8 mouse cellular contexts compared by ENCODE assay signal in the genomic region with DNA sequence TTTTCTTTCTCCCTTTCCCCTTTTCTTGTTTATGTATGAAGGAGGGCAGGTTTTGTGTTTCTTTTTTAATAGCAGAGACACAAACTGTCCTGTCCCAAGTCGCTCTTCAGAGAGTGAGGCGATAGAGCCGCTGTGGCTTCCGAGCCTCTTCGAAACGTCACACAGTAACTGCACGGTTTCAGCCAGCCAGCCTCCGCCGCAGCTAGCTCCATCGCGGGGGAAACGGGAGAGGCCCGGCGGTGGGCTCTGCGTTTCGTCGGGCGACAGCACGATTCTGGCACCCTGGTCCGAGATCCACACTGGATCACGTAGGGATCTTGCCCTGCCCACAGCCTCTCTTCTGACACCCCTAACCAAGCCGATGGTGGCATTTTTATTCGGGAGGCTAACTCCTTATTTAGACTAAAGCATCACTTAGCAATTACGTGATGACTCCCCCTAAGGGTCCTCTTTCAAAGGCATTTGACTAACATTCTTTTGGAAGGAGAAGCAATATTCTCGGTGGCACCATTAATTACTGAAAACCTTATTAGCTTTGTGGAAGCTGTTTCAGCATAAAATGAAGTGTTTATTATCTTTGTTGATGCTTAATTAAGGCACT. TPM values are rescaled to one million over a fixed set of nuclear protein-coding genes. Genes with fewer than 3 reads are reported as not detected.
DNase-seq lines count a peak whose midpoint lies in the region; ATAC-seq lines count a peak whose summit lies in the region.

No protein-coding gene starts in this region.

- H3K4me3 ChIP-seq in embryonic facial prominence, embryonic 11.5 days (ENCODE audit: low read depth, low read length): peak overlapping the region; percentile 42
- H3K4me3 ChIP-seq in heart, embryonic 11.5 days (ENCODE audit: low read depth, low read length): peak overlapping the region; percentile 61
- H3K4me3 ChIP-seq in liver, embryonic 16.5 days (ENCODE audit: low read depth, low read length): peak overlapping the region; percentile 85

- H3K4me2 ChIP-seq in embryonic facial prominence, embryonic 11.5 days (ENCODE audit: low read depth, low read length): peak overlapping the region; percentile 52
- peak overlapping the region; percentile 74 for H3K4me2 ChIP-seq in heart, embryonic 11.5 days
- H3K4me2 ChIP-seq in liver, embryonic 16.5 days (ENCODE audit: low read depth, low read length): peak overlapping the region; percentile 96

- no peaks in the 10 kb centered on the region for H3K27me3 ChIP-seq in embryonic facial prominence, embryonic 11.5 days (ENCODE audit: control insufficient read depth, insufficient read depth, low read length)
- no peaks in the 10 kb centered on the region for H3K27me3 ChIP-seq in heart, embryonic 11.5 days (ENCODE audit: control insufficient read depth, insufficient read depth, low read length)
- no peaks in the 10 kb centered on the region for H3K27me3 ChIP-seq in liver, embryonic 16.5 days (ENCODE audit: control insufficient read depth, insufficient read depth, low read depth, low read length)

- no peaks in the 10 kb centered on the region for H3K36me3 ChIP-seq in embryonic facial prominence, embryonic 11.5 days (replicated peaks; ENCODE audit: control insufficient read depth, insufficient read depth, low read depth, low read length)
- 0 out of 2 replicates have a peak, but pooled peaks cover 5% of the 10 kb centered on the region for H3K36me3 ChIP-seq in heart, embryonic 11.5 days (ENCODE audit: control insufficient read depth, insufficient read depth, low read length)
- H3K36me3 ChIP-seq in liver, embryonic 16.5 days (ENCODE audit: control insufficient read depth, insufficient read depth): peaks cover 4% of the 10 kb centered on the region

- DNase-seq in urinary bladder, adult 2 months (ENCODE audit: low spot score): peak; percentile 39
- DNase-seq in urinary bladder, postnatal 10 days (ENCODE audit: low spot score): no peak
- peak; percentile 56 for DNase-seq in embryonic facial prominence, embryonic 11.5 days (ENCODE audit: low spot score)
- DNase-seq in kidney, postnatal 4 days: peak; percentile 64 to 73
- peak; percentile 67 for DNase-seq in neural tube, embryonic 10.5 days (ENCODE audit: extremely low spot score, low spot score)
- peak; percentile 63 for DNase-seq in testis, postnatal 14 days (ENCODE audit: low spot score)

- H3K4me1 ChIP-seq in embryonic facial prominence, embryonic 11.5 days (ENCODE audit: control insufficient read depth, insufficient read depth, low read length): no peaks in the 10 kb centered on the region
- H3K4me1 ChIP-seq in heart, embryonic 11.5 days (ENCODE audit: control insufficient read depth, insufficient read depth, low read length): no peaks in the 10 kb centered on the region
- H3K4me1 ChIP-seq in liver, embryonic 16.5 days (ENCODE audit: control insufficient read depth, low read depth, low read length): peaks cover 7% of the 10 kb centered on the region

- no peaks in the 10 kb centered on the region for H3K9me3 ChIP-seq in embryonic facial prominence, embryonic 11.5 days (replicated peaks; ENCODE audit: control insufficient read depth, low read length)
- no peaks in the 10 kb centered on the region for H3K9me3 ChIP-seq in heart, embryonic 11.5 days (replicated peaks; ENCODE audit: control insufficient read depth, low read length)
- H3K9me3 ChIP-seq in liver, embryonic 16.5 days (replicated peaks; ENCODE audit: control insufficient read depth, low read length): no peaks in the 10 kb centered on the region

- WGBS in embryonic facial prominence, embryonic 11.5 days: 0% methylated on average over 25 of the region's 25 CpGs
- WGBS in heart, embryonic 11.5 days (ENCODE audit: insufficient replicate concordance): under 1% methylated on average over 25 of the region's 25 CpGs
- under 1% methylated on average over 25 of the region's 25 CpGs for WGBS in liver, embryonic 16.5 days (ENCODE audit: insufficient replicate concordance)

- H3K27ac ChIP-seq in embryonic facial prominence, embryonic 11.5 days (replicated peaks; ENCODE audit: low read depth, low read length): 0 out of 2 replicates have a peak overlapping the region, but pooled peaks have one; percentile 1
- peak overlapping the region; percentile 79 for H3K27ac ChIP-seq in heart, embryonic 11.5 days (ENCODE audit: low read depth, low read length)
- H3K27ac ChIP-seq in liver, embryonic 16.5 days (ENCODE audit: low read length): peak overlapping the region; percentile 87

- peak; percentile 37; the same call in 1 of the 2 replicates for ATAC-seq in embryonic facial prominence, embryonic 11.5 days (replicated peaks; ENCODE audit: insufficient number of reproducible peaks, low FRiP score, low TSS enrichment, low read depth)
- 0 out of 2 replicates have a peak, but pooled peaks have one; percentile 7 for ATAC-seq in heart, embryonic 11.5 days (replicated peaks; ENCODE audit: insufficient number of reproducible peaks, low FRiP score, low TSS enrichment)
- ATAC-seq in liver, embryonic 16.5 days (ENCODE audit: low read depth): peak; percentile 25; the same call in 1 of the 2 replicates

- H3K9ac ChIP-seq in embryonic facial prominence, embryonic 11.5 days (replicated peaks; ENCODE audit: low read length): peak overlapping the region; percentile 59
- H3K9ac ChIP-seq in heart, embryonic 11.5 days (ENCODE audit: low read depth, low read length): peak overlapping the region; percentile 78
- H3K9ac ChIP-seq in liver, embryonic 16.5 days (ENCODE audit: low read depth, low read length): peak overlapping the region; percentile 75

RNA-seq across cellular contexts. Expression of a gene that starts 0.6 kb away (rescaled TPM):
- 22.5 and 26.4 TPM in 2 replicates for polyA plus RNA-seq in urinary bladder, adult 2 months (2012; rRNA removed)
- polyA plus RNA-seq in embryonic facial prominence, embryonic 11.5 days (2014; fragmentation: Nextera tagmentation; extraction: Ambion mirVana): 33.4 and 33.8 TPM in 2 replicates
- polyA plus RNA-seq in heart, embryonic 11.5 days (2014; fragmentation: Nextera tagmentation; extraction: Ambion mirVana): 38.4 and 41.5 TPM in 2 replicates
- polyA plus RNA-seq in liver, embryonic 16.5 days (2015; fragmentation: Nextera tagmentation; extraction: Ambion mirVana): 17.2 and 17.6 TPM in 2 replicates

RNA-seq across cellular contexts. Expression of a gene that starts 59.6 kb away (rescaled TPM):
- 17.4 and 17.9 TPM in 2 replicates for polyA plus RNA-seq in urinary bladder, adult 2 months (2012; rRNA removed)
- polyA plus RNA-seq in embryonic facial prominence, embryonic 11.5 days (2014; fragmentation: Nextera tagmentation; extraction: Ambion mirVana): 63.7 and 69.7 TPM in 2 replicates
- 43.4 and 50.0 TPM in 2 replicates for polyA plus RNA-seq in heart, embryonic 11.5 days (2014; fragmentation: Nextera tagmentation; extraction: Ambion mirVana)
- 21.1 and 22.0 TPM in 2 replicates for polyA plus RNA-seq in liver, embryonic 16.5 days (2015; fragmentation: Nextera tagmentation; extraction: Ambion mirVana)

RNA-seq across cellular contexts. Expression of a gene that starts 59.8 kb away (rescaled TPM):
- 6.5 and 7.9 TPM in 2 replicates for polyA plus RNA-seq in urinary bladder, adult 2 months (2012; rRNA removed)
- 12.6 and 13.1 TPM in 2 replicates for polyA plus RNA-seq in embryonic facial prominence, embryonic 11.5 days (2014; fragmentation: Nextera tagmentation; extraction: Ambion mirVana)
- polyA plus RNA-seq in heart, embryonic 11.5 days (2014; fragmentation: Nextera tagmentation; extraction: Ambion mirVana): 10.6 and 12.2 TPM in 2 replicates
- polyA plus RNA-seq in liver, embryonic 16.5 days (2015; fragmentation: Nextera tagmentation; extraction: Ambion mirVana): 8.8 TPM in 2 replicates

Comparison
In these comparisons a context has a peak if more than half of its experiments do, and no peak if none do; other contexts are left out.
1. H3K27ac ChIP-seq: peak in every context shown above with its lines; median percentile 87 in liver, embryonic 16.5 days; 79 in heart, embryonic 11.5 days; 1 in embryonic facial prominence, embryonic 11.5 days.